Mouse (Mus musculus) gastrocnemius, postnatal 4 days (tissue): Measurements from ENCODE around the gene Slc25a22. TPM values are rescaled to one million over a fixed set of nuclear protein-coding genes. Genes with fewer than 3 reads are reported as not detected.

ENCODE experiments used
- DNase-seq, 2 experiments: peaks; one replicate each; pipeline ENCODE4 v3.0.0; 2021 to 2022; ENCODE audit warnings: low spot score in 2 of 2, mixed read lengths in 2 of 2
- total RNA-seq, 2 experiments: library from RNA; stranded (reverse); gene quantifications; 2 replicates each; pipeline ENCODE4 v1.2.3; 2021

The Slc25a22 gene
- total RNA-seq, 2 experiments from 2014 or later, result 16.4 to 25.2 TPM

GRCm38 (mm10) chr7:141472763-141473162, 35.1 kb upstream of the Slc25a22 start:
- DNase-seq, result no peak

GRCm38 (mm10) chr7:141472226-141472625, 34.5 kb upstream of the Slc25a22 start:
- DNase-seq, result no peak

- DNase-seq, result no peak
These were observed 33.5 kb upstream of the Slc25a22 start for GRCm38 (mm10) chr7:141471236-141471635.

GRCm38 (mm10) chr7:141470637-141470944, 32.9 kb upstream of the Slc25a22 start:
- no peak for DNase-seq

- DNase-seq, result no peak
These were observed 32.4 kb upstream of the Slc25a22 start for GRCm38 (mm10) chr7:141469901-141470636.

GRCm38 (mm10) chr7:141469352-141469751, 31.7 kb upstream of the Slc25a22 start:
- no peak for DNase-seq

GRCm38 (mm10) chr7:141468522-141469211, 31.0 kb upstream of the Slc25a22 start:
- DNase-seq, result no peak

GRCm38 (mm10) chr7:141468164-141468521, 30.5 kb upstream of the Slc25a22 start:
- no peak for DNase-seq

GRCm38 (mm10) chr7:141467230-141468030, 29.7 kb upstream of the Slc25a22 start, which contains the start of gene Cd151:
Cd151 (plus strand) TSS chr7:141467392.
- peak; percentile 80 to 89 for DNase-seq

- DNase-seq, result no peak
These were observed 29.0 kb upstream of the Slc25a22 start for GRCm38 (mm10) chr7:141466607-141467148.

- no peak for DNase-seq
These were observed 28.3 kb upstream of the Slc25a22 start for GRCm38 (mm10) chr7:141466045-141466394.

- peak in 1 of 2 experiments; percentile 65 for DNase-seq
These were observed 27.8 kb upstream of the Slc25a22 start for GRCm38 (mm10) chr7:141465388-141466044.

- DNase-seq, result no peak
These were observed 27.0 kb upstream of the Slc25a22 start for GRCm38 (mm10) chr7:141464603-141465201.

- DNase-seq, result no peak
These were observed 26.3 kb upstream of the Slc25a22 start for GRCm38 (mm10) chr7:141463824-141464602.

GRCm38 (mm10) chr7:141462333-141462821, 24.7 kb upstream of the Slc25a22 start:
- DNase-seq, result no peak

GRCm38 (mm10) chr7:141461521-141462332, 24.0 kb upstream of the Slc25a22 start:
- DNase-seq, result no peak

- DNase-seq, result no peak
These were observed 22.9 kb upstream of the Slc25a22 start, which contains the start of gene Cracr2b for GRCm38 (mm10) chr7:141460391-141461113. Cracr2b (plus strand) TSS chr7:141461094.

- no peak for DNase-seq
These were observed 22.3 kb upstream of the Slc25a22 start for GRCm38 (mm10) chr7:141460001-141460390.
